Mouse (Mus musculus) adrenal gland, adult 2 months (tissue): ENCODE measurements around the gene Shank2. TPM values are rescaled to one million over a fixed set of nuclear protein-coding genes. Genes with fewer than 3 reads are reported as not detected.

Experiments used
- DNase-seq: peaks from one replicate; pipeline ENCODE4 v3.0.0; 2021
- polyA plus RNA-seq: library from polyadenylated mRNA; depleted of rRNA; stranded (reverse); fragments of >200 nt; gene quantifications from 2 replicates; pipeline ENCODE4 v1.2.3, GENCODE M21; 2012
- total RNA-seq, 2 experiments: library from RNA; stranded (reverse); gene quantifications; 2 replicates each; pipeline ENCODE4 v1.2.3; 2021

Shank2 gene
- total and polyA plus RNA-seq, 3 experiments: 2.4 to 20.0 (median 3.7) TPM

GRCm38 (mm10) chr7:144228683-144229082 lies 227.0 kb downstream of the Shank2 start:
- no peak for DNase-seq

GRCm38 (mm10) chr7:144229421-144229820 lies 227.7 kb downstream of the Shank2 start:
- no peak for DNase-seq

- no peak for DNase-seq
These were observed 230.5 kb downstream of the Shank2 start for GRCm38 (mm10) chr7:144232132-144232706.

- DNase-seq: peak; percentile 86
These were observed 231.8 kb downstream of the Shank2 start for GRCm38 (mm10) chr7:144233479-144233878.

- DNase-seq: no peak
These were observed 233.1 kb downstream of the Shank2 start for GRCm38 (mm10) chr7:144234783-144235182.

- DNase-seq: no peak
These were observed 233.8 kb downstream of the Shank2 start for GRCm38 (mm10) chr7:144235523-144235922.

- DNase-seq: no peak
These were observed 235.1 kb downstream of the Shank2 start for GRCm38 (mm10) chr7:144236802-144237201.

- peak; percentile 85 for DNase-seq
These were observed 236.7 kb downstream of the Shank2 start for GRCm38 (mm10) chr7:144238409-144238808.

- no peak for DNase-seq
These were observed 237.3 kb downstream of the Shank2 start for GRCm38 (mm10) chr7:144238992-144239391.

- DNase-seq: peak; percentile 54
These were observed 238.0 kb downstream of the Shank2 start for GRCm38 (mm10) chr7:144239571-144240370.

- no peak for DNase-seq
These were observed 239.1 kb downstream of the Shank2 start for GRCm38 (mm10) chr7:144240736-144241343.

- DNase-seq: no peak
These were observed 242.5 kb downstream of the Shank2 start for GRCm38 (mm10) chr7:144244203-144244602.

GRCm38 (mm10) chr7:144246271-144246670 lies 244.5 kb downstream of the Shank2 start:
- DNase-seq: no peak

GRCm38 (mm10) chr7:144248686-144249422 lies 247.1 kb downstream of the Shank2 start:
- DNase-seq: no peak

- DNase-seq: no peak
These were observed 249.1 kb downstream of the Shank2 start for GRCm38 (mm10) chr7:144250791-144251190.

GRCm38 (mm10) chr7:144251250-144251649 lies 249.5 kb downstream of the Shank2 start:
- DNase-seq: no peak

- no peak for DNase-seq
These were observed 253.0 kb downstream of the Shank2 start for GRCm38 (mm10) chr7:144254674-144255246.

GRCm38 (mm10) chr7:144257821-144258220 lies 256.1 kb downstream of the Shank2 start:
- DNase-seq: no peak

- no peak for DNase-seq
These were observed 256.6 kb downstream of the Shank2 start for GRCm38 (mm10) chr7:144258332-144258731.

GRCm38 (mm10) chr7:144262666-144263065 lies 260.9 kb downstream of the Shank2 start:
- peak; percentile 19 for DNase-seq

GRCm38 (mm10) chr7:144266745-144267144 lies 265.0 kb downstream of the Shank2 start:
- no peak for DNase-seq

- no peak for DNase-seq
These were observed 266.6 kb downstream of the Shank2 start for GRCm38 (mm10) chr7:144268329-144268728.
